Mouse (Mus musculus): ENCODE results near the gene Kif26b.

Kif26b gene

GRCm38 (mm10) chr1:178540247-178540646 lies 11.3 kb downstream of the Kif26b start:
- DNase-seq (ENCODE audit: low spot score), result no peak

- DNase-seq (ENCODE audit: low spot score), result no peak
Observed at GRCm38 (mm10) chr1:178542415-178542814, 13.5 kb downstream of the Kif26b start.

- no peak for DNase-seq (ENCODE audit: low spot score)
Observed at GRCm38 (mm10) chr1:178542990-178543944, 14.3 kb downstream of the Kif26b start.

GRCm38 (mm10) chr1:178544585-178544984 lies 15.7 kb downstream of the Kif26b start:
- no peak for DNase-seq (ENCODE audit: low spot score)

- no peak for DNase-seq (ENCODE audit: low spot score)
Observed at GRCm38 (mm10) chr1:178549576-178549975, 20.7 kb downstream of the Kif26b start.

- DNase-seq (ENCODE audit: low spot score), result no peak
Observed at GRCm38 (mm10) chr1:178550477-178551047, 21.6 kb downstream of the Kif26b start.

- no peak for DNase-seq (ENCODE audit: low spot score)
Observed at GRCm38 (mm10) chr1:178552278-178552897, 23.5 kb downstream of the Kif26b start.

GRCm38 (mm10) chr1:178552898-178553284 lies 24.0 kb downstream of the Kif26b start:
- DNase-seq (ENCODE audit: low spot score), result no peak

GRCm38 (mm10) chr1:178556226-178556625 lies 27.3 kb downstream of the Kif26b start:
- DNase-seq (ENCODE audit: low spot score), result no peak

GRCm38 (mm10) chr1:178560043-178560442 lies 31.1 kb downstream of the Kif26b start:
- DNase-seq (ENCODE audit: low spot score), result no peak

GRCm38 (mm10) chr1:178563834-178564233 lies 34.9 kb downstream of the Kif26b start:
- DNase-seq (ENCODE audit: low spot score), result no peak

GRCm38 (mm10) chr1:178564800-178565199 lies 35.9 kb downstream of the Kif26b start:
- DNase-seq (ENCODE audit: low spot score), result no peak

- no peak for DNase-seq (ENCODE audit: low spot score)
Observed at GRCm38 (mm10) chr1:178568551-178569545, 39.9 kb downstream of the Kif26b start.

GRCm38 (mm10) chr1:178571009-178571408 lies 42.1 kb downstream of the Kif26b start:
- no peak for DNase-seq (ENCODE audit: low spot score)

- no peak for DNase-seq (ENCODE audit: low spot score)
Observed at GRCm38 (mm10) chr1:178571885-178572444, 43.0 kb downstream of the Kif26b start.

GRCm38 (mm10) chr1:178573406-178574032 lies 44.6 kb downstream of the Kif26b start:
- DNase-seq (ENCODE audit: low spot score), result no peak

- no peak for DNase-seq (ENCODE audit: low spot score)
Observed at GRCm38 (mm10) chr1:178575706-178576105, 46.8 kb downstream of the Kif26b start.

GRCm38 (mm10) chr1:178576926-178577325 lies 48.0 kb downstream of the Kif26b start:
- no peak for DNase-seq (ENCODE audit: low spot score)

GRCm38 (mm10) chr1:178585366-178586020 lies 56.6 kb downstream of the Kif26b start:
- DNase-seq (ENCODE audit: low spot score), result no peak

All from ovary, adult 18-20 months (tissue).